Mouse (Mus musculus): ENCODE results near the gene Tmem135.

DNA sequence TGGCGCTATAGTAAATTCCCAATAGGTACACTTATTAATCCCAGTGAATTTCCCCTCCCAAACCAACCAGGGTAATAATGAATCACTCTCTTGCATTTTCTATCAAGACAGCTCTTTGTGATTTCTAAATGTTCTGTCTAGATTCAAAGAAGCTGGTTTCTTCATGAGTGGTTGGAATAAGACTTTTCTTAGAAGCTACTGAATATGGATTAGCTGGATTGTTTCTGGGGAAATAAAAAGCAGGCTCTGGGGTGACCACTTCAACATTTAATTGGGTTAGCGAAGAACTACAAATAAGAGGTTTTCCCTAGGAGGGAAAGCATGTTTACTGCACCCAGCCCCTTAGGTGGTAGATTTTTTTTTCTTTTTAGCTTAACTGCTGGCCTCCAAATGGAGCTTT, 3.3 kb downstream of the Tmem135 start:
- TF ChIP-seq CTCF (IDR thresholded peaks at IDR 0.05 in 2 of 3, conservative IDR thresholded peaks at IDR 0.05 in 1 of 3; ENCODE audit: control insufficient read depth in 1 of 3, insufficient read depth in 1 of 3, low read depth in 2 of 3, low read length in 3 of 3, poor library complexity in 1 of 3, severe bottlenecking in 1 of 3) (no peak), NRF1 (IDR thresholded peaks at IDR 0.05; ENCODE audit: insufficient read depth, low read depth, low read length, poor library complexity, severe bottlenecking) (no peak), TCF12 (IDR thresholded peaks at IDR 0.05; ENCODE audit: low read depth, low read length) (no peak), EP300 (IDR thresholded peaks at IDR 0.05; ENCODE audit: low read depth in 1 of 2, low read length in 2 of 2) (no peak), ZC3H11A (IDR thresholded peaks at IDR 0.05; ENCODE audit: low read depth, low read length) (no peak), TBP (IDR thresholded peaks at IDR 0.05; ENCODE audit: low read depth, low read length) (no peak), MAFK (IDR thresholded peaks at IDR 0.05; ENCODE audit: borderline replicate concordance, low read depth, low read length) (no peak), POLR2A (IDR thresholded peaks at IDR 0.05; ENCODE audit: control insufficient read depth in 1 of 2, insufficient read depth in 1 of 2, low read depth in 1 of 2, low read length in 2 of 2, poor library complexity in 1 of 2) (no peak), ELF1 (IDR thresholded peaks at IDR 0.05; ENCODE audit: low read depth, low read length) (no peak), GABPA (IDR thresholded peaks at IDR 0.05; ENCODE audit: low read depth, low read length) (no peak), ZNF384 (IDR thresholded peaks at IDR 0.05; ENCODE audit: low read depth, low read length) (no peak)
